Mouse (Mus musculus) liver, adult 10 weeks (tissue): Measurements from ENCODE around the gene Rsph3b. TPM values are rescaled to one million over a fixed set of nuclear protein-coding genes. Genes with fewer than 3 reads are reported as not detected.

Experiments used
- polyA plus RNA-seq: library from polyadenylated mRNA; stranded (reverse); fragments of 350-450 nt; fragmentation: Illumina TruSeq; extraction: RNeasy Lipid Tissue Mini Kit (QIAGEN cat#74804); gene quantifications from one replicate; pipeline ENCODE4 v1.2.3, GENCODE M21; 2014; ENCODE audit warnings: low read depth, low replicate concordance

Gene Rsph3b
- polyA plus RNA-seq: 15.0 TPM

GRCm38 (mm10) chr17:6947984-6948768, at the start of gene Rsph3b:
Rsph3b (minus strand) TSS chr17:6948682.

GRCm38 (mm10) chr17:6978287-6979248, 30.1 kb upstream of the Rsph3b start, which contains the start of gene Gm49721:
Gm49721 (plus strand) TSS chr17:6978904.

GRCm38 (mm10) chr17:6970334-6970733, 21.9 kb upstream of the Rsph3b start, which contains the start of gene Rnaset2b:
Rnaset2b (plus strand) TSS chr17:6970634.

GRCm38 (mm10) chr17:6960776-6961175, 12.3 kb upstream of the Rsph3b start, which contains the start of gene Tagap1:
Tagap1 (minus strand) TSS chr17:6961156.

Other genes starting within 250 kb of the Rsph3b start
- gene Ezr, start 165.9 kb downstream of the Rsph3b start, polyA plus RNA-seq: 2.9 TPM
- gene Tagap1, start 12.5 kb upstream of the Rsph3b start, polyA plus RNA-seq: 10.0 TPM
- gene Rnaset2b, start 22.0 kb upstream of the Rsph3b start, polyA plus RNA-seq: 245 TPM
- gene Gm49721, start 30.2 kb upstream of the Rsph3b start, polyA plus RNA-seq: not detected
- not detected for gene Gm1604a, start 76.9 kb upstream of the Rsph3b start, polyA plus RNA-seq
- 0.16 TPM for gene Rps6ka2, start 221.4 kb upstream of the Rsph3b start, polyA plus RNA-seq